Mouse (Mus musculus) MEL (cell line): ENCODE measurements around the gene Yap1. TPM values are rescaled to one million over a fixed set of nuclear protein-coding genes. Genes with fewer than 3 reads are reported as not detected.

Source experiments
- DNase-seq: peaks from one replicate; pipeline ENCODE4 v3.0.0; 2011; ENCODE audit warnings: low read depth, low spot score
- H3K27ac ChIP-seq: 2 replicates; pipeline ENCODE4 v1.5.1; 2012; ENCODE audit warnings: low read depth, mild to moderate bottlenecking, control low read depth, low read length, moderate library complexity; ENCODE audit not compliant: control insufficient read depth
- H3K27me3 ChIP-seq, 2 experiments: fragments of 150-350 bp in 1 of 2; sonication (generic) in 1 of 2; 2 replicates each; pipeline ENCODE4 v1.6.1; 2012; ENCODE audit warnings: low read length in 2 of 2, mild to moderate bottlenecking in 2 of 2, improper control_type of control experiment in 1 of 2, moderate library complexity in 1 of 2; ENCODE audit not compliant: insufficient read depth in 2 of 2, control insufficient read depth in 1 of 2
- H3K36me3 ChIP-seq, 2 experiments: 2 replicates each; pipeline ENCODE4 v1.6.1; 2012 to 2014; ENCODE audit warnings: low read length in 2 of 2, improper control_type of control experiment in 1 of 2, inconsistent platforms in 1 of 2, mild to moderate bottlenecking in 1 of 2; ENCODE audit not compliant: insufficient read depth in 2 of 2, control insufficient read depth in 1 of 2
- H3K4me1 ChIP-seq, 2 experiments: fragments of 150-350 bp in 1 of 2; sonication (generic) in 1 of 2; 2 replicates each; pipeline ENCODE4 v1.6.1; 2012; ENCODE audit warnings: low read length in 2 of 2, improper control_type of control experiment in 1 of 2, mild to moderate bottlenecking in 1 of 2; ENCODE audit not compliant: insufficient read depth in 2 of 2, control insufficient read depth in 1 of 2
- H3K4me3 ChIP-seq, 2 experiments: fragments of 150-350 bp in 1 of 2; sonication (generic) in 1 of 2; 2 replicates each; pipeline ENCODE4 v1.5.1; 2012; ENCODE audit warnings: low read depth in 2 of 2, low read length in 2 of 2, mild to moderate bottlenecking in 2 of 2, moderate library complexity in 2 of 2, control low read depth in 1 of 2, improper control_type of control experiment in 1 of 2; ENCODE audit not compliant: control insufficient read depth in 1 of 2, insufficient read depth in 1 of 2
- H3K79me2 ChIP-seq: 2 replicates; pipeline ENCODE4 v1.6.1; 2012; ENCODE audit warnings: mild to moderate bottlenecking, low read length, moderate library complexity; ENCODE audit not compliant: control insufficient read depth, poor library complexity, insufficient read depth
- H3K9ac ChIP-seq: 2 replicates; pipeline ENCODE4 v1.6.1; 2012; ENCODE audit warnings: low read depth, mild to moderate bottlenecking, control low read depth, low read length, moderate library complexity; ENCODE audit not compliant: control insufficient read depth, poor library complexity, severe bottlenecking
- H3K9me3 ChIP-seq: fragments of 150-350 bp; sonication (generic); replicated peaks from 2 replicates; pipeline ENCODE4 v1.6.1; 2012; ENCODE audit warnings: mild to moderate bottlenecking, low read length, improper control_type of control experiment, moderate library complexity; ENCODE audit not compliant: insufficient read depth
- CHD1 ChIP-seq: IDR thresholded peaks from 2 replicates; pipeline ENCODE4 v1.6.1; 2012; ENCODE audit warnings: low read depth, mild to moderate bottlenecking, inconsistent platforms, low read length, improper control_type of control experiment
- CTCF ChIP-seq, 3 experiments: IDR thresholded peaks in 2 of 3; conservative IDR thresholded peaks in 1 of 3; 2 replicates each; pipeline ENCODE4 v1.5.1; 2011 to 2012; ENCODE audit warnings: low read length in 3 of 3, low read depth in 2 of 3, mild to moderate bottlenecking in 2 of 3, improper control_type of control experiment in 1 of 3, inconsistent platforms in 1 of 3, mixed read lengths in 1 of 3, moderate library complexity in 1 of 3; ENCODE audit not compliant: control insufficient read depth in 1 of 3, insufficient read depth in 1 of 3, poor library complexity in 1 of 3, severe bottlenecking in 1 of 3
- E2F4 ChIP-seq: IDR thresholded peaks from 2 replicates; pipeline ENCODE4 v1.6.1; 2011; ENCODE audit warnings: low read depth, low read length, improper control_type of control experiment, borderline replicate concordance
- ELF1 ChIP-seq: IDR thresholded peaks from 2 replicates; pipeline ENCODE4 v1.6.1; 2014; ENCODE audit warnings: low read depth, mild to moderate bottlenecking, inconsistent platforms, low read length, improper control_type of control experiment, moderate library complexity
- EP300 ChIP-seq, 2 experiments: IDR thresholded peaks; 2 replicates each; pipeline ENCODE4 v1.6.1; 2011; ENCODE audit warnings: improper control_type of control experiment in 2 of 2, low read length in 2 of 2, low read depth in 1 of 2, mild to moderate bottlenecking in 1 of 2
- ETS1 ChIP-seq: IDR thresholded peaks from 2 replicates; pipeline ENCODE4 v1.6.1; 2012; ENCODE audit warnings: low read depth, mild to moderate bottlenecking, inconsistent platforms, low read length, improper control_type of control experiment, moderate library complexity
- GATA1 ChIP-seq: IDR thresholded peaks from 2 replicates; pipeline ENCODE4 v1.6.1; 2011; ENCODE audit warnings: low read depth, low read length, improper control_type of control experiment
- MAX ChIP-seq: IDR thresholded peaks from 2 replicates; pipeline ENCODE4 v1.6.1; 2011; ENCODE audit warnings: low read length, improper control_type of control experiment
- MXI1 ChIP-seq: IDR thresholded peaks from 2 replicates; pipeline ENCODE4 v1.6.1; 2011; ENCODE audit warnings: mild to moderate bottlenecking, low read depth, low read length, improper control_type of control experiment
- MYC ChIP-seq: IDR thresholded peaks from 2 replicates; pipeline ENCODE4 v1.6.1; 2011; ENCODE audit warnings: low read depth, mild to moderate bottlenecking, low read length, improper control_type of control experiment, moderate library complexity
- NELFE ChIP-seq: IDR thresholded peaks from 2 replicates; pipeline ENCODE4 v1.6.1; 2011; ENCODE audit warnings: low read depth, low read length, improper control_type of control experiment
- NRF1 ChIP-seq: IDR thresholded peaks from 2 replicates; pipeline ENCODE4 v1.6.1; 2014; ENCODE audit warnings: low read depth, mild to moderate bottlenecking, inconsistent platforms, low read length, improper control_type of control experiment, moderate library complexity; ENCODE audit not compliant: poor library complexity, insufficient read depth, severe bottlenecking
- POLR2AphosphoS2 ChIP-seq: IDR thresholded peaks from 2 replicates; pipeline ENCODE4 v1.6.1; 2011; ENCODE audit warnings: low read length, improper control_type of control experiment
- POLR2AphosphoS5 ChIP-seq: IDR thresholded peaks from 2 replicates; pipeline ENCODE4 v1.6.1; 2012; ENCODE audit warnings: low read depth, borderline replicate concordance, mild to moderate bottlenecking, inconsistent platforms, low read length, moderate library complexity, mixed read lengths
- RCOR1 ChIP-seq: IDR thresholded peaks from 2 replicates; pipeline ENCODE4 v1.6.1; 2012; ENCODE audit warnings: low read depth, mild to moderate bottlenecking, inconsistent platforms, low read length, improper control_type of control experiment
- SIN3A ChIP-seq: IDR thresholded peaks from 2 replicates; pipeline ENCODE4 v1.6.1; 2012; ENCODE audit warnings: low read length, improper control_type of control experiment, inconsistent platforms
- TAL1 ChIP-seq: IDR thresholded peaks from 2 replicates; pipeline ENCODE4 v1.6.1; 2012; ENCODE audit warnings: mild to moderate bottlenecking, inconsistent platforms, low read length, moderate library complexity, mixed read lengths
- UBTF ChIP-seq: IDR thresholded peaks from 2 replicates; pipeline ENCODE4 v1.6.1; 2012; ENCODE audit warnings: low read depth, mild to moderate bottlenecking, inconsistent platforms, low read length, improper control_type of control experiment, moderate library complexity, borderline replicate concordance; ENCODE audit not compliant: insufficient read depth
- ZKSCAN1 ChIP-seq: IDR thresholded peaks from 2 replicates; pipeline ENCODE4 v1.6.1; 2012; ENCODE audit warnings: low read depth, mild to moderate bottlenecking, inconsistent platforms, low read length, improper control_type of control experiment, moderate library complexity
- ZMIZ1 ChIP-seq: IDR thresholded peaks from 2 replicates; pipeline ENCODE4 v1.6.1; 2012; ENCODE audit warnings: low read depth, mild to moderate bottlenecking, inconsistent platforms, low read length, improper control_type of control experiment, moderate library complexity
- ZNF384 ChIP-seq: IDR thresholded peaks from 2 replicates; pipeline ENCODE4 v1.6.1; 2012; ENCODE audit warnings: low read depth, mild to moderate bottlenecking, inconsistent platforms, low read length, improper control_type of control experiment
- polyA plus RNA-seq, 2 experiments: library from polyadenylated mRNA; stranded (reverse) in 1 of 2; unstranded in 1 of 2; fragments of >175 nt in 1 of 2; fragments of >200 nt in 1 of 2; gene quantifications; 2 replicates each; pipeline versions ENCODE4 v1.2.1 to v1.2.4; 2012; ENCODE audit warnings: low replicate concordance in 2 of 2, low read depth in 1 of 2; ENCODE audit not compliant: insufficient read length in 2 of 2, insufficient read depth in 1 of 2, missing spikeins in 1 of 2
- total RNA-seq: library from RNA; depleted of rRNA; stranded (reverse); fragments of 300-350 nt; gene quantifications from 2 replicates; pipeline ENCODE4 v1.2.3, GENCODE M21; 2012

Yap1 gene
- total and polyA plus RNA-seq, 3 experiments, result not detected

GRCm38 (mm10) chr9:7957407-7957806 lies 47.0 kb downstream of the Yap1 start:
- no peak overlapping the region for H3K27ac ChIP-seq
- no peak overlapping the region for H3K4me3 ChIP-seq
- no peak overlapping the region for H3K9ac ChIP-seq
- no peak for DNase-seq
- no peaks in the 10 kb centered on the region for H3K4me1 ChIP-seq
- no peaks in the 10 kb centered on the region for H3K36me3 ChIP-seq
- H3K9me3 ChIP-seq, result no peaks in the 10 kb centered on the region
- no peaks in the 10 kb centered on the region for H3K79me2 ChIP-seq
- no peaks in the 10 kb centered on the region; a peak in 1 of 4 replicates for H3K27me3 ChIP-seq
- TF ChIP-seq ELF1 (no peak), EP300 (IDR thresholded peaks at IDR 0.05; ENCODE audit: low read depth in 1 of 2, low read length in 2 of 2) (no peak), TAL1 (no peak), ETS1 (no peak), CHD1 (no peak)

GRCm38 (mm10) chr9:7956400-7956799 lies 48.0 kb downstream of the Yap1 start:
- no peak for DNase-seq
- Histone ChIP-seq H3K27me3 (no peaks in the 10 kb centered on the region; a peak in 1 of 4 replicates), H3K4me1 (no peaks in the 10 kb centered on the region), H3K9ac (no peak overlapping the region), H3K9me3 (no peaks in the 10 kb centered on the region), H3K4me3 (no peak overlapping the region), H3K79me2 (no peaks in the 10 kb centered on the region), H3K27ac (no peak overlapping the region), H3K36me3 (no peaks in the 10 kb centered on the region)
- TF ChIP-seq POLR2AphosphoS2 (no peak), POLR2AphosphoS5 (no peak), RCOR1 (no peak), SIN3A (no peak), NELFE (no peak), ETS1 (no peak), MYC (no peak), NRF1 (no peak), ZMIZ1 (no peak), MAX (no peak), GATA1 (no peak), MXI1 (no peak), ZKSCAN1 (no peak), ZNF384 (no peak), UBTF (no peak), E2F4 (no peak), CTCF (IDR thresholded peaks at IDR 0.05 in 2 of 3, conservative IDR thresholded peaks at IDR 0.05 in 1 of 3; ENCODE audit: control insufficient read depth in 1 of 3, insufficient read depth in 1 of 3, low read depth in 2 of 3, low read length in 3 of 3, poor library complexity in 1 of 3, severe bottlenecking in 1 of 3) (no peak)
